Mouse (Mus musculus) hindbrain, embryonic 14.5 days (tissue): Measurements from ENCODE around the gene Rab3b. TPM values are rescaled to one million over a fixed set of nuclear protein-coding genes. Genes with fewer than 3 reads are reported as not detected.

ENCODE experiments used
- ATAC-seq: fragments of 200-750 bp; cut with Nextera tagmentation; 2 replicates; pipeline ENCODE4 v1.8.0; 2017; ENCODE audit warnings: moderate number of reproducible peaks, mild to moderate bottlenecking, moderate TSS enrichment, moderate library complexity; ENCODE audit not compliant: low FRiP score
- DNase-seq: peaks from one replicate; pipeline ENCODE4 v3.0.0-alpha.2; 2015; ENCODE audit warnings: low spot score
- H3K27ac ChIP-seq: fragments of 300-500 bp; sonication (generic); 2 replicates; pipeline ENCODE4 v1.5.1; 2014; ENCODE audit warnings: mild to moderate bottlenecking, moderate library complexity
- H3K27me3 ChIP-seq: fragments of 300-500 bp; sonication (generic); 2 replicates; pipeline ENCODE4 v1.6.1; 2014; ENCODE audit warnings: mild to moderate bottlenecking, low read length, mixed read lengths; ENCODE audit not compliant: control insufficient read depth, insufficient read depth
- H3K36me3 ChIP-seq: fragments of 300-500 bp; sonication (generic); replicated peaks from 2 replicates; pipeline ENCODE4 v1.6.1; 2014; ENCODE audit not compliant: control insufficient read depth, insufficient read depth
- H3K4me1 ChIP-seq: fragments of 300-500 bp; sonication (generic); replicated peaks from 2 replicates; pipeline ENCODE4 v1.6.1; 2014; ENCODE audit warnings: antibody characterized with exemption, low read length, mixed read lengths; ENCODE audit not compliant: control insufficient read depth, insufficient read depth
- H3K4me2 ChIP-seq: fragments of 300-500 bp; sonication (generic); replicated peaks from 2 replicates; pipeline ENCODE4 v1.6.1; 2014; ENCODE audit warnings: mild to moderate bottlenecking, moderate library complexity
- H3K4me3 ChIP-seq: fragments of 300-500 bp; sonication (generic); replicated peaks from 2 replicates; pipeline ENCODE4 v1.5.1; 2014; ENCODE audit warnings: mild to moderate bottlenecking, low read length
- H3K9ac ChIP-seq: fragments of 300-500 bp; sonication (generic); 2 replicates; pipeline ENCODE4 v1.6.1; 2014
- H3K9me3 ChIP-seq: fragments of 300-500 bp; sonication (generic); 2 replicates; pipeline ENCODE4 v1.6.1; 2016; ENCODE audit warnings: low read length; ENCODE audit not compliant: control insufficient read depth
- WGBS: fragments of 180-500 bp; shearing (Covaris S2); extraction: QIAGEN DNeasy Blood & Tissue Kit; methylation state at CpG from one replicate; pipeline ENCODE4 v1.1.7; 2014; 5-methylcytosine and 5-hydroxymethylcytosine counted together
- polyA plus RNA-seq: library from polyadenylated mRNA; unstranded; fragments of >200 nt; fragmentation: Nextera tagmentation; extraction: Ambion mirVana; gene quantifications from 2 replicates; pipeline ENCODE4 v1.2.1, GENCODE M21; 2014

The Rab3b gene
- polyA plus RNA-seq, 1 experiment from 2014 or later = 187 TPM

DNA sequence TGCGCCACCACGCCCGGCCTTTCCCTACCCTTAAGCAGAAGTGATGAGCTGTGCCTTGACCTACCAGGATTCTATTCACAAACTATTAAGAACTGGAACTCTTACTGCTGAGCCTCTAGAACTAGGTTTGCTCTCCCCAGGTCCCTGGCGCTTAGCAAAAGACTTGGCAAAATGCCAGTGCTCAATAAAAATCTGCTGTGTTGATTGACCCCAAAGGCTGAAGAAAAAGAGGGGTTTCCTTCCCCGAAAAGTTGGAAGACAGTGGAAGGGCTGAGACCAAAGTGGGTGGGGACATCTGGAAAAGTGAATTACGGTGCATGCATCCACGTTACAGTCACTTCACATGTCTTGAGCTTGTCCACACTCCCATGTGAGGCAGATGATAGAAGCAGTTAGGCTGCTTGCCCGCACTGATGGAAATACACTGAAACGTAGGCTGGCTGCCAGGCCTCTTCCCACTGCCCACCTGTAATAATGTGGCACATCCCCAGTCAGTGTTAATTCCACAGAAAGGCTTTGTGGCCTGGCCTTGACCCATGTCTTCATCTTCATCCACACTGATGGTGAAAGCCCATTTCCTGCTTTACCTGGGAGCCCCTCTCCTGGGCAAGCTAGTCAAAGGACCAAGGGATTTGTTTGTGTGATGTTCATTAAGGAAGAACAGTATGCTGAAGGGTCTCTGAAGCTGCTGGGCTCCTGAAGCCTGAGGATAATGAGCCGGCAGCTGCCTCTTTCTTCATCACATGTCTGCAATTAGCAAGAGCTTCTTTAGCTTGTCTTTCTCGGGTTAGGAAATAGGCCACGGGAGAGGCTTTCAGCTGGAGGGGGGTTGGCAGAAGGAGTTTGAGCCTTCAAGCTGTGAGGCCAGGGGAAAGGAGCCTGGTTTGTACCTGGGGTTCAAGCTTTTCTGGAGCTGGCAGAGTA lies 59.2 kb downstream of the Rab3b start:
- Histone ChIP-seq H3K36me3 (no peaks in the 10 kb centered on the region), H3K4me2 (no peak overlapping the region), H3K9me3 (no peaks in the 10 kb centered on the region), H3K9ac (no peak overlapping the region), H3K27ac (peak overlapping the region; percentile 23; the same call in 1 of the 2 replicates), H3K27me3 (no peaks in the 10 kb centered on the region), H3K4me1 (peaks cover 23% of the 10 kb centered on the region), H3K4me3 (no peak overlapping the region)
- no peak for DNase-seq
- ATAC-seq = peak; percentile 55; the same call in 1 of the 2 replicates
- 66% methylated on average over 12 of the region's 12 CpGs for WGBS

DNA sequence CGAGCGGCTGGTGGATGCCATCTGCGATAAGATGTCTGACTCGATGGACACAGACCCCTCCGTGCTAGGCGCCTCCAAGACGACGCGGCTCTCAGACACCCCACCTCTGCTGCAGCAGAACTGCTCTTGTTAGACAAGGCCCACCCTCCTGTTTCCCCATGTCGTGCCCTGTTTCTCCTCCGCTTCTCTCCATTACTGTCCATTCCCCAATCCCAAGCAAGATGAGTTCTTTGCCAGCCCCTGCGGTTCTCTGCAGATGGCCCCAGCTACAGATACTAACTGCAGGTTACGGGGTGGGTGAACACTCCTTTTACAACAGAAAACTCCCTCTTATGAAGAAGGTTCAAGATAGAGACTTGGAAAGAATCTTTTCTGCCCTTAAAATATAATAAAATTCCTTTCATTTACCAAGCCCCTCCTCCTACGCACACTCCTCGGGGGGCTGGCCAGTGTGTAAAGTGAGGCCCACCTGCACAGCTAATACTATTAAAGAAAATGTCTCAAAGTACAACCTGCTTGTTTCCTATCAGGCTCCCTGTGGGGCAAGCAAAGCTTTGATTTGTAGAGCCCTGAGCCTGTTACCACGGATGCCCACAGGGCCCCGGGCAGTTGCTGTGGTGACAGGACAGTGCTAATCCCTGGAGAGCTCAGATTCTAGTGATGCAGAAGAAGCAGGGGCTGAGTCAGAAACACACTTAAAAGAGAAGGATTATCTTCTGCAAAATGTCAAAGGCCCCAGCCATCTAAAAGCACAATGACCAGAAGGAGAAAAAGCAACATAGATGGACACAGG lies 62.0 kb downstream of the Rab3b start:
- no peaks in the 10 kb centered on the region for H3K36me3 ChIP-seq
- no peak overlapping the region for H3K4me2 ChIP-seq
- H3K9me3 ChIP-seq = no peaks in the 10 kb centered on the region
- no peak for DNase-seq
- no peak overlapping the region for H3K9ac ChIP-seq
- H3K27ac ChIP-seq = no peak overlapping the region
- 67% methylated on average over 17 of the region's 17 CpGs for WGBS
- ATAC-seq = 0 out of 2 replicates have a peak, but pooled peaks have one; percentile 28
- H3K27me3 ChIP-seq = no peaks in the 10 kb centered on the region
- peaks cover 29% of the 10 kb centered on the region for H3K4me1 ChIP-seq
- no peak overlapping the region for H3K4me3 ChIP-seq

DNA sequence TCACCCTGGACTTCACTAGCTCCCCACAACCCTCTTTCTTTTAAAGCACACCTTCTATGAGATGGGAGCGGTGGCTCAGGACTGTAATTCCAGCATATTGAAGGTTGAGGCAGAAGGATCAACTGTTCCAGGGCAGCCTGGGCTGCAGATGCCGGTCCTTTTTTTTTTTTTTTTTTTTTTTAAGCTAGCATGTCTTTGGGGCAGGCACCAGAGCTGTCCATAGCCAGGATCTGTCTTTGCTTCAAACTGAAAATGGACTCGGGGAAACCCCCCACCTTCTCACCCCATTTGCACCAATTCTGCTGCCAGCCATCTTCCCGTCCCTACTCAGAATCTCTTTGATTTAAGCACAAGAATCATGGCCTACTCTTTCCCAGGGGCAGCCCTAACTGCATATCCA lies 63.3 kb downstream of the Rab3b start:
- no peaks in the 10 kb centered on the region for H3K27me3 ChIP-seq
- DNase-seq = no peak
- H3K4me3 ChIP-seq = no peak overlapping the region
- 82% methylated on average over 4 of the region's 4 CpGs for WGBS
- H3K27ac ChIP-seq = no peak overlapping the region
- no peak overlapping the region for H3K4me2 ChIP-seq
- no peaks in the 10 kb centered on the region for H3K36me3 ChIP-seq
- H3K9me3 ChIP-seq = no peaks in the 10 kb centered on the region
- peaks cover 29% of the 10 kb centered on the region for H3K4me1 ChIP-seq
- ATAC-seq = no peak
- no peak overlapping the region for H3K9ac ChIP-seq

DNA sequence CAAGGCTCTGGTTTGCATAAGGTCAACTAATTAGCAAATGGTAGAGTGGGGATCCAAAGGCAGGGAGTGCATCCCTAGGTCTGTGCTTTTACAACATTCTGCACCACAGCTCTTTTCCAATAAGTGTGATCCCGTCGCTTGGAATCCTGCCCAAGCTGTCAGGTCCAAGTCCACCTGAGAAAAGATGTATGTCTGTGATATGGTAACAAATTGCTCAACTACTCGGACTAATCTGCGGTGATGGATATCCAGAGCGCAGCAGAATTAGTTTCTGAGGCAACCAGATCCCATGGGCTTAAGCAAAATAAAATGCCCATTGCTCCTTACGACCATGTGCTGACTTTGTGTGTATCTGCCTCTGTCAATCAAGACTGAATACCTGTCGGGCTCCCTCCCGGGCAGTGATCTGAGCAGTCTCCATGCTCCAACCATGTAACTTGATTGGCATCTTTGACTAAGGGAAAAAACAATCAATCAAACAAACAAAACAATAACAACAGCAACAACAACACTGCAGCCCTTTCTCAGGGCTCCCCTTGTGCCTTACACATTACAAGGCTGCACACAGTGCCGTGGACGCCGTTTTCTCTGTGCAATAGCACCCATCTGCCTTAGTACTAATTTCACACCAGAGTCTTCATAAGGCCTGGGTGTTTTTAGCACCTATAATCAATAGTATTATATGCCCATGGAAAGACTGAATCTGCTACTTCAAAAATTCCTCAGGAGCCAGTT lies 64.3 kb downstream of the Rab3b start:
- Histone ChIP-seq H3K36me3 (no peaks in the 10 kb centered on the region), H3K27me3 (no peaks in the 10 kb centered on the region), H3K9ac (no peak overlapping the region), H3K4me2 (no peak overlapping the region), H3K4me1 (peaks cover 26% of the 10 kb centered on the region), H3K27ac (peak overlapping the region; percentile 76), H3K9me3 (no peaks in the 10 kb centered on the region), H3K4me3 (no peak overlapping the region)
- WGBS = 56% methylated on average over 11 of the region's 11 CpGs
- ATAC-seq (no peak), DNase-seq (no peak)

DNA sequence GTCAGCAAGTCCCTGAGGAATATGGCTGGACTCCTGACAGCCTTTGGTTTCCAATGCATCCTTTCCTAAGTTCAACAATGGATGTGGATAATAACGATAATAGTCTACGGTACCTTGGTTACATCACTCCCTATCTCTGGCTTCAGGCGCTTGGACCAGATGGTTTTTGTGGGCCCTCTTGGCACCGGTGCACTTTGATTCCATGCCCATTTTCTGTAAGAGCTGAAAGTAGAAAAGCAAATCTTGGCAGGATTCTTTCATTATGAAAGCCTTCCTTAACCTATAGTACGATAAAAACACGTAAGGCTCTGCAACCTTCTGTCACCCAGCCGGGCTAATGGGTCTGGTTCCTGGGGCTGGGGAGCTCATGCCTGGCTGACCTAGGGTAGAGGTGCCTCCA lies 70.3 kb downstream of the Rab3b start:
- H3K4me2 ChIP-seq = no peak overlapping the region
- no peaks in the 10 kb centered on the region for H3K27me3 ChIP-seq
- no peaks in the 10 kb centered on the region for H3K36me3 ChIP-seq
- 86% methylated on average over 7 of the region's 7 CpGs for WGBS
- no peak for DNase-seq
- H3K9me3 ChIP-seq = no peaks in the 10 kb centered on the region
- H3K4me3 ChIP-seq = no peak overlapping the region
- H3K9ac ChIP-seq = no peak overlapping the region
- no peak overlapping the region for H3K27ac ChIP-seq
- H3K4me1 ChIP-seq = no peaks in the 10 kb centered on the region
- ATAC-seq = no peak

DNA sequence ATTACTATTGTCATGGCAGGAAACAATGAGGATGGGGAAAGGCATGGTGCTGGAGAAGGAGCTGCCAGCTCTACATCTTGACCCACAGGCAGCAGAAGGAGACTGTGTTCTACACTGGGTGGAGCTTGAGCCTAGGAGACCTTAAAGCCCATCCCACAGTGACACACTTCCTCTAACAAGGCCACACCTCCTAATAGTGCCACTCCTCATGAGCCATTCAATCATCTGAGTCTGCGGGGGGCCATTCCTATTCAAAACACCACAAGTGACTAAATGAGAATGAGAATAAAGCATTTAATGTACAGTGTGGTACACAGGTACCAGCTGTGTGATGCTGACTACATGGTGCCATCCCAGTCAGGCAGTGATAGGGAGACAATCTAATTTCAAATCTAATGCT lies 71.3 kb downstream of the Rab3b start:
- Histone ChIP-seq H3K4me1 (no peaks in the 10 kb centered on the region), H3K9me3 (no peaks in the 10 kb centered on the region), H3K4me2 (no peak overlapping the region), H3K36me3 (no peaks in the 10 kb centered on the region), H3K27ac (no peak overlapping the region), H3K9ac (no peak overlapping the region), H3K4me3 (no peak overlapping the region), H3K27me3 (no peaks in the 10 kb centered on the region)
- ATAC-seq = no peak
- no peak for DNase-seq
- WGBS = 97% methylated on average over 1 of the region's 1 CpGs

DNA sequence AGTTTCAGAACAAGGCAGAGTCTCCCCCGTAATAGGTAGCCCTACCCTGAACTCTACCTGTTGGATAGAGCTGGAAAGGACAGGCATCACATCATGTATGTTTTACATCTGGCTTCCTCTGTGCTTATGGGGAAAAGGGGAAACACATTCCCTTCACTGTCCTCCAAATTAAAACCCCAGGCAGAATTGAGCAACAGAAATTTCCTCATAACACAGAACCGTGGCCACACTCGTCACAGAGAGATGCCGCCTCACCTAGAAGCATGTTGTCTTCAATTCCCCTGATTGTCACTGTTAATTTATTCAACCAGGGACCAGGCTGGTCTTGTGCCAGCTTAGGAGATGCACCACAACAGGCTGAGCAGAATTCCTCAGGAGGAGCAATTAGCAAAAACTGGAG lies 72.8 kb downstream of the Rab3b start:
- ATAC-seq = no peak
- no peak overlapping the region for H3K27ac ChIP-seq
- no peaks in the 10 kb centered on the region for H3K36me3 ChIP-seq
- H3K27me3 ChIP-seq = no peaks in the 10 kb centered on the region
- 80% methylated on average over 4 of the region's 4 CpGs for WGBS
- no peaks in the 10 kb centered on the region for H3K4me1 ChIP-seq
- H3K9ac ChIP-seq = no peak overlapping the region
- H3K4me2 ChIP-seq = no peak overlapping the region
- H3K9me3 ChIP-seq = no peaks in the 10 kb centered on the region
- H3K4me3 ChIP-seq = no peak overlapping the region
- DNase-seq = no peak

DNA sequence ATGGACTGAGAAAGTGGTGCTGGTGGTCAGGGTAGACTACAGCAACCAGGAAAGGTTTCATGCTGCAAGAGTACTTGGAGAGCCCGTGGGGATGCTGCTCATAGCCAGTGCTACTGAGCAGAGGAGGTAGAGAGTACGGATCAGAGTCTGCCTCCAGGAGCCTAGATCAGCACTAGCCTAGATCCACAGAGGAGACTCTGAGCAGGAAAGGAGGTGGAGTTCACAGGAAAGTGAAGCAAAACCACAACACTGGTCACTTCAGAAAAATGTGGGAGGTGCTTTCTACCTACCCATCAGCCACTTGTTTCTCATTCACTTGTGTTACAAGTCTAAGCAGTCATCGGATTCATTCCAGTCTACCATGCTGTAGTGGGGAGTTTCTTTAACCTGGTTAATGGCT lies 80.8 kb downstream of the Rab3b start:
- H3K27ac ChIP-seq = no peak overlapping the region
- no peak overlapping the region for H3K9ac ChIP-seq
- H3K9me3 ChIP-seq = no peaks in the 10 kb centered on the region
- no peaks in the 10 kb centered on the region for H3K36me3 ChIP-seq
- no peaks in the 10 kb centered on the region for H3K4me1 ChIP-seq
- H3K27me3 ChIP-seq = no peaks in the 10 kb centered on the region
- ATAC-seq (no peak), DNase-seq (no peak)
- H3K4me2 ChIP-seq = no peak overlapping the region
- no peak overlapping the region for H3K4me3 ChIP-seq
- WGBS = 87% methylated on average over 3 of the region's 3 CpGs
